Mouse (Mus musculus) embryonic fibroblast, embryonic 13.5 days (primary cell): ENCODE results near the gene Ipo4.

ENCODE experiments used
- CTCF ChIP-seq: IDR thresholded peaks from 2 replicates; pipeline ENCODE4 v1.5.1; 2011; ENCODE audit warnings: mild to moderate bottlenecking, control low read depth, low read length, moderate library complexity, borderline replicate concordance; ENCODE audit not compliant: insufficient read depth
- POLR2A ChIP-seq: IDR thresholded peaks from 2 replicates; pipeline ENCODE4 v1.6.1; 2011; ENCODE audit warnings: low read depth, mild to moderate bottlenecking, control low read depth, low read length, moderate library complexity

DNA sequence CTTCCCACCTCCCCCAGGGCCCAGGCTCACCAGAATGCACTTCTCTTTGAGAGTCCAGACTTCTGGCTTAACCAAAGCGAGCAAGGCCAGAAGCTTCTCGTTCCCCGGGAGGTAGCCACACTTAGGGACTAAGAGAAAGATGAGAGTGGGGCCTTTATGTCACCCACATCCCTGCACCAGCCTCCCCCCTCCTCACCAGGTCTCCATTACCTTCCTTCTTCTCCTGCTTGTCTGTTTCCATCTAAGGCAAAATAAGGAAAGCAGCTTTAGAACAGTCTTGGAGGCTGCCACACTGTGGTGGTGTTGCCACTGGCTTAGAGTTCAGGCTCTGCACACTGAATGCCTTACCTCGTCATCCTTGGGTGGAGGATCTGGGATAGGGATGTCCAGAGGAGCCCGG, 46.5 kb downstream of the Ipo4 start:
- no peak for TF ChIP-seq POLR2A
- TF ChIP-seq CTCF = no peak
